Mouse (Mus musculus) left cerebral cortex, adult 2 months (tissue): ENCODE measurements around the gene Nceh1. TPM values are rescaled to one million over a fixed set of nuclear protein-coding genes. Genes with fewer than 3 reads are reported as not detected.
A peak's percentile ranks its signal among the peaks of the same experiment; 100 is the strongest.

Experiments
- DNase-seq, 2 experiments: peaks; one replicate each; pipeline ENCODE4 v3.0.0; 2021 to 2022; ENCODE audit warnings: low spot score in 2 of 2, mixed read lengths in 1 of 2; ENCODE audit errors: extremely low spot score in 1 of 2
- H3K27ac ChIP-seq: fragments of 200-600 bp; 2 replicates; pipeline ENCODE4 v1.8.1; 2022
- H3K4me3 ChIP-seq: fragments of 200-600 bp; 2 replicates; pipeline ENCODE4 v1.8.1; 2022
- CTCF ChIP-seq: fragments of 200-600 bp; IDR thresholded peaks from 2 replicates; pipeline ENCODE4 v1.8.1; 2022; ENCODE audit warnings: antibody characterized with exemption, mild to moderate bottlenecking, moderate library complexity
- intact Hi-C: fragments of 180-260 bp; cut with DNase I; formaldehyde crosslinking; loops from one replicate; pipeline ENCODE4 v1.15.1; 2025
- total RNA-seq, 2 experiments: library from RNA; stranded (reverse); gene quantifications; 2 replicates each; pipeline ENCODE4 v1.2.3; 2021

Nceh1 gene
- total RNA-seq, 2 experiments from 2014 or later: 112 to 116 TPM

GRCm38 (mm10) chr3:27293645-27294385 lies 111.0 kb downstream of the Nceh1 start:
- intact Hi-C loops: no loop called here
- no peak for DNase-seq
- TF ChIP-seq CTCF: no peak
- no peak overlapping the region for H3K27ac ChIP-seq
- no peak overlapping the region for H3K4me3 ChIP-seq

DNA sequence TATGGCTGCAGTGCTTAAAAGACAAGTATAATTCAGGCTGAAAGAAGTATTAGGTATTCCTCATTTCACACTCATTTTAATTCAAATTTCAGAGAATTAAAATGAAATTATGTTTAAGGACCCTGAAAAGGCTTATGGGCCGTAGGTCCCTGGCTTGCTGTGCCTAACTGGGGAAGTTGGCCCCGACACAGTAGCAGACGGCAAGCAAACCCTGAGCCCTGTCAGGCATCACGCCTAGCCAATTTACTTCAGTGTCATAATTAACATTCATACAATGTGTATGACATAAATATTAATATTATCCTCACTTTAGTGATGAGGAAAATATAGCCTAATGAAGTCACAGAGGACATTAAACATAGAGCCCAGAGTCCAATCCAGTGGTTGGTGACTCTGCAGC lies 117.7 kb downstream of the Nceh1 start:
- intact Hi-C loops: no loop called here
- H3K4me3 ChIP-seq: no peak overlapping the region
- TF ChIP-seq CTCF: no peak

DNA sequence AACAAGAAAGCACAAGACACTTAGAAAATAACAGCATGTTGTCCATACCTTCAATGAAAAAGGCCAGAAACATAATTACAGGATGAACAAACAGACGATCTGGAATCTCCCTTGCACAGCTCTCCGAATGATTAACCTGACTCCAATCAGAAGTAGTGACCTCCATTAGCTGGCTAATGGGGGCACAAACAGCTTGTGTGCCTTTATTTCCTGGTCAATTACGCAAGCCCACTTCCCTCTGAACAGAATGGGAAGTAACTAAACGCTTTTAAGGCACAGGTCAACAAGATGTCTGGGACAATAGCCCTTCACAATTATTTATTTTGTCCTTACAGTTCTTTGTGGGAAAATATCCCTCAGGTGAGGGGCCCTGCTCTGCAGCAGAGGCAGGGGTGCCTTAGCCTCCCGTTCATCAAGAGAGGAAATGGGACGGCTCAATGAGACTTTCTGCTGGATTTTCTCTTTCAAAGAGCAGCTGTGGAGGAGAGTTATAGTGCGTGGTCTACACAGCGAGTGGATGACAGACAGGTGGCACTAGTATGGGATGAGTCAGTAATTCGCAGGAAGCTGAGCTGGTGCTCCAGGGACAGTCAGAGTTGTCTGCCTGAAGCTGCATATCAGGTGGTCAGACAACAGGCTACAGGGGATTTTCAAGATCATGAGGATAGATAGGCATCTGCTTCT lies 119.7 kb downstream of the Nceh1 start:
- DNase-seq: no peak
- Histone ChIP-seq H3K27ac (no peak overlapping the region), H3K4me3 (no peak overlapping the region)
- no peak for TF ChIP-seq CTCF
- intact Hi-C loops: no loop called here

More for the DNA sequence above, 117.7 kb downstream of the Nceh1 start:
- H3K27ac ChIP-seq: no peak overlapping the region
- no peak for DNase-seq

DNA sequence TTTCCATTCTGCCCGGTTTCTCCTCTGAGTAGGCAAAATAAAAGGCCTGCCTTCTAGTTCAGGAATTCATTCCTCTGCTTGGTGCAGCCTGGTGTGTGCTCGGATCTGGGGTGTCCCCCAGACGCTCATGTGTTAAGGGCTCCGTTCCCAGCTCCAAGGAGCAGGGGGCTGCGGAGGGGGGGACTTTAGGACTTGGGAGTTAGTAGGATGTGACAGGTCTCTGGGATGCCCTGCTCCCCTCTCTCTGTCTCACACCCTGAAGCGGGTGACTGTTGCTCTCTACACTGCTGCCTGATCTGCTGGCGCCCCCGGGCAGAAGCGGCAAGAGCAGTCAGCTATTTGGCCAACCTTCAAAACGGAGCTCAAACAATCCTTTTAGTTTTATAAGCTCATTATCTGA lies 124.0 kb downstream of the Nceh1 start:
- no peak overlapping the region for H3K27ac ChIP-seq
- TF ChIP-seq CTCF: no peak
- intact Hi-C loops: no loop called here
- no peak overlapping the region for H3K4me3 ChIP-seq
- no peak for DNase-seq

GRCm38 (mm10) chr3:27310973-27311372 lies 128.2 kb downstream of the Nceh1 start:
- Histone ChIP-seq H3K27ac (no peak overlapping the region), H3K4me3 (no peak overlapping the region)
- DNase-seq: no peak
- intact Hi-C loops: no loop called here
- no peak for TF ChIP-seq CTCF

DNA sequence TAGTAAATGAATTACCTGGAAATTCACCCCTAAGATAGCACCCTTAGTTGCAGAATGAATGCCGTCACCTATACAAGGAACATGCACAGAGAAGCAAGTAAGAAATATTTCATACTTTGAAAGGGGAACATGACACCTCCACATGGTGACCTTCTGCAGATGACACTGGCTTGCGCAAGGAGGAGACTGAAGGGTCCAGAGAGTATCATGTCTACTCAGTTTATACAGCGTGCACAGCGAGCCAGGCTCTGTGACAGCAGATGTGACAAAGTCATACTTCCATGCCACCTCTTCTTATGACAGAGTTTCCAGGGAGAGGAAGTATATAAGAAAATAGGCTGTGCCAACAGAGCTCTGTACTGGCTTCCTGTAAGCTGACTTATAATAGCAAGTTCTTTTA lies 128.7 kb downstream of the Nceh1 start:
- Histone ChIP-seq H3K27ac (no peak overlapping the region), H3K4me3 (no peak overlapping the region)
- TF ChIP-seq CTCF: no peak
- intact Hi-C loops: no loop called here
- DNase-seq: no peak

DNA sequence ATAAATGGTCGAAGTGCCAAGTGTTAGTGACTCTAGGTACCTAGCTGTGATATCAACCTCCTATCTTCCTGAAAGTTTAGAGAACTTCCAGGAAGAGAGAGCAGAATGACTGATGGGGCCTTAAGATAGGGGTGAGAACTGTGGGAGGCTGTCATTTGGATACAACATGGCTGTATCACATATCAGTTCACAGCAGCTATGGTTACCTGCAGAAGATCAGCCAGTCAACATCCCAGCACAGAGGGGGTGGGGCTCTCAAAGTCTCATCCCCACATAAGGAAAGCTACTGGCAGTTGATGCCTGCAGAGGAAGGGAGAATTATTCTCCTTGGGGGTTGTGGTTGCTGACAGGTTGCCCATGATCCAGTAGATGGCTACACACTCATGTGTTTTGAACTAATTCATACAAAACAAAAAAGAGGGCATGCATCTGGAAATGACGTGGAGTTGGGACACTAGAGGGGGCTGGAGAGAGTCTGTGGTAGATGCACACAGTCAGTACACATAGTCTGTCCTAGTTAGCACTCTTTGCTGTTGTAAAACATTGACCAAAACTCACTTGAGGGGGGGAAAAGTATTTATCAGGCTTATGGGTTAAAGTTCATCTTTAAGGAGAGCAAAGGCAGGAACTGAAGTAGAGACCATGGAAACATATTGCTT lies 131.9 kb downstream of the Nceh1 start:
- intact Hi-C loops: no loop called here
- TF ChIP-seq CTCF: no peak
- H3K4me3 ChIP-seq: no peak overlapping the region
- DNase-seq: no peak
- no peak overlapping the region for H3K27ac ChIP-seq

DNA sequence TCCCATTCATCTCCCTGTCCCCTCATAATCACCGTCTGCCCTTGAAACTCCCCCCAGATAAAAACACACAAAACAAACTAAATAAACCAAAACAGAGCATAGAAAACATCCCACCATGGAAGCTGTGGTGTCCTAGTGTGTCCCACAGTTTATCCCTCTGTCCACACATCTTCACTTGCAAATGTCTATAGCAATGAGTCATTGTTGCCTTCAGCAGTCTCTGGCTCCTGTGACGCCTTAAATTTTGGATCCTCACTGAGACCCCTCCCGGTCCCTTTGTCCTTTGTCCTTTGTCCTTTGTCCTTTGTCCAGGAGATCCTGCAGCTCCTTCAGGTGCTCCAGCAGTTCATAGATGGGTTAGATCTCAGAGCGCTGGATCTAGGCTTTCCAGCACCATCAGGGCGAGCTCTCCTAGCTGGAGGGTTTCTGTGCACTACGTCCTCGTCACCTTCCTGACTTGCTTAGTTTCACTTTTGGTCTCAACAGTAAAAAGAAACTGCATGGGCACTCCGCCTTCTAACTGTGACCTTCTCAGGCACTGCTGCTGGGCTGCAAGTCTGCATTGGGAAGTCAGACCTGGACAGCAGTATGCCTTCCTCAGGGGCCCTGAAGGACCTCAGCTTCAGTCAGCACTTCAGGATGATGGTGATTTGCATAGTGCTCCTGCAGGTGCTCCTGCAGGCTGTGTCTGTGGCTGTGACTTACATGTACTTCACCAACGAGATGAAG lies 134.0 kb downstream of the Nceh1 start, which contains the start of gene Tnfsf10:
Gene Tnfsf10 (plus strand): TSS at position 470 of the 729 bp plus-strand sequence.
- no peak for TF ChIP-seq CTCF
- Histone ChIP-seq H3K27ac (peak within 1 kb of the TSS; percentile 36; the same call in 1 of the 2 replicates), H3K4me3 (peak within 1 kb of the TSS; percentile 11)
- intact Hi-C loops: no loop called here
- no peak for DNase-seq

GRCm38 (mm10) chr3:27317288-27318024 lies 134.7 kb downstream of the Nceh1 start:
- no peak for DNase-seq
- Histone ChIP-seq H3K27ac (peak overlapping the region; percentile 36; the same call in 1 of the 2 replicates), H3K4me3 (peak overlapping the region; percentile 11)
- intact Hi-C loops: no loop called here
- no peak for TF ChIP-seq CTCF

- intact Hi-C loops: no loop called here
- no peak for DNase-seq
- Histone ChIP-seq H3K4me3 (no peak overlapping the region), H3K27ac (no peak overlapping the region)
- TF ChIP-seq CTCF: no peak
Measured at GRCm38 (mm10) chr3:27319650-27320049, 136.9 kb downstream of the Nceh1 start.
